Mouse (Mus musculus) MEL (cell line): ENCODE measurements around the gene Loxl3. TPM values are rescaled to one million over a fixed set of nuclear protein-coding genes. Genes with fewer than 3 reads are reported as not detected.

Experiments used
- DNase-seq: peaks from one replicate; pipeline ENCODE4 v3.0.0; 2011; ENCODE audit warnings: low read depth, low spot score
- H3K27ac ChIP-seq: 2 replicates; pipeline ENCODE4 v1.5.1; 2012; ENCODE audit warnings: low read depth, mild to moderate bottlenecking, control low read depth, low read length, moderate library complexity; ENCODE audit not compliant: control insufficient read depth
- H3K27me3 ChIP-seq, 2 experiments: fragments of 150-350 bp in 1 of 2; sonication (generic) in 1 of 2; 2 replicates each; pipeline ENCODE4 v1.6.1; 2012; ENCODE audit warnings: low read length in 2 of 2, mild to moderate bottlenecking in 2 of 2, improper control_type of control experiment in 1 of 2, moderate library complexity in 1 of 2; ENCODE audit not compliant: insufficient read depth in 2 of 2, control insufficient read depth in 1 of 2
- H3K36me3 ChIP-seq, 2 experiments: 2 replicates each; pipeline ENCODE4 v1.6.1; 2012 to 2014; ENCODE audit warnings: low read length in 2 of 2, improper control_type of control experiment in 1 of 2, inconsistent platforms in 1 of 2, mild to moderate bottlenecking in 1 of 2; ENCODE audit not compliant: insufficient read depth in 2 of 2, control insufficient read depth in 1 of 2
- H3K4me1 ChIP-seq, 2 experiments: fragments of 150-350 bp in 1 of 2; sonication (generic) in 1 of 2; 2 replicates each; pipeline ENCODE4 v1.6.1; 2012; ENCODE audit warnings: low read length in 2 of 2, improper control_type of control experiment in 1 of 2, mild to moderate bottlenecking in 1 of 2; ENCODE audit not compliant: insufficient read depth in 2 of 2, control insufficient read depth in 1 of 2
- H3K4me3 ChIP-seq, 2 experiments: fragments of 150-350 bp in 1 of 2; sonication (generic) in 1 of 2; 2 replicates each; pipeline ENCODE4 v1.5.1; 2012; ENCODE audit warnings: low read depth in 2 of 2, low read length in 2 of 2, mild to moderate bottlenecking in 2 of 2, moderate library complexity in 2 of 2, control low read depth in 1 of 2, improper control_type of control experiment in 1 of 2; ENCODE audit not compliant: control insufficient read depth in 1 of 2, insufficient read depth in 1 of 2
- H3K79me2 ChIP-seq: 2 replicates; pipeline ENCODE4 v1.6.1; 2012; ENCODE audit warnings: mild to moderate bottlenecking, low read length, moderate library complexity; ENCODE audit not compliant: control insufficient read depth, poor library complexity, insufficient read depth
- H3K9ac ChIP-seq: 2 replicates; pipeline ENCODE4 v1.6.1; 2012; ENCODE audit warnings: low read depth, mild to moderate bottlenecking, control low read depth, low read length, moderate library complexity; ENCODE audit not compliant: control insufficient read depth, poor library complexity, severe bottlenecking
- H3K9me3 ChIP-seq: fragments of 150-350 bp; sonication (generic); replicated peaks from 2 replicates; pipeline ENCODE4 v1.6.1; 2012; ENCODE audit warnings: mild to moderate bottlenecking, low read length, improper control_type of control experiment, moderate library complexity; ENCODE audit not compliant: insufficient read depth
- BHLHE40 ChIP-seq: IDR thresholded peaks from 2 replicates; pipeline ENCODE4 v1.6.1; 2012; ENCODE audit warnings: low read depth, mild to moderate bottlenecking, inconsistent platforms, low read length, improper control_type of control experiment, borderline replicate concordance
- CHD1 ChIP-seq: IDR thresholded peaks from 2 replicates; pipeline ENCODE4 v1.6.1; 2012; ENCODE audit warnings: low read depth, mild to moderate bottlenecking, inconsistent platforms, low read length, improper control_type of control experiment
- CHD2 ChIP-seq: IDR thresholded peaks from 2 replicates; pipeline ENCODE4 v1.6.1; 2011; ENCODE audit warnings: low read length, improper control_type of control experiment
- CTCF ChIP-seq, 3 experiments: IDR thresholded peaks in 2 of 3; conservative IDR thresholded peaks in 1 of 3; 2 replicates each; pipeline ENCODE4 v1.5.1; 2011 to 2012; ENCODE audit warnings: low read length in 3 of 3, low read depth in 2 of 3, mild to moderate bottlenecking in 2 of 3, improper control_type of control experiment in 1 of 3, inconsistent platforms in 1 of 3, mixed read lengths in 1 of 3, moderate library complexity in 1 of 3; ENCODE audit not compliant: control insufficient read depth in 1 of 3, insufficient read depth in 1 of 3, poor library complexity in 1 of 3, severe bottlenecking in 1 of 3
- E2F4 ChIP-seq: IDR thresholded peaks from 2 replicates; pipeline ENCODE4 v1.6.1; 2011; ENCODE audit warnings: low read depth, low read length, improper control_type of control experiment, borderline replicate concordance
- EP300 ChIP-seq, 2 experiments: IDR thresholded peaks; 2 replicates each; pipeline ENCODE4 v1.6.1; 2011; ENCODE audit warnings: improper control_type of control experiment in 2 of 2, low read length in 2 of 2, low read depth in 1 of 2, mild to moderate bottlenecking in 1 of 2
- ETS1 ChIP-seq: IDR thresholded peaks from 2 replicates; pipeline ENCODE4 v1.6.1; 2012; ENCODE audit warnings: low read depth, mild to moderate bottlenecking, inconsistent platforms, low read length, improper control_type of control experiment, moderate library complexity
- GABPA ChIP-seq: IDR thresholded peaks from 2 replicates; pipeline ENCODE4 v1.6.1; 2012; ENCODE audit warnings: low read depth, mild to moderate bottlenecking, inconsistent platforms, low read length, improper control_type of control experiment, moderate library complexity
- GATA1 ChIP-seq: IDR thresholded peaks from 2 replicates; pipeline ENCODE4 v1.6.1; 2011; ENCODE audit warnings: low read depth, low read length, improper control_type of control experiment
- HCFC1 ChIP-seq: IDR thresholded peaks from 2 replicates; pipeline ENCODE4 v1.6.1; 2012; ENCODE audit warnings: low read depth, mild to moderate bottlenecking, inconsistent platforms, low read length, improper control_type of control experiment, moderate library complexity
- JUND ChIP-seq: IDR thresholded peaks from 2 replicates; pipeline ENCODE4 v1.6.1; 2011; ENCODE audit warnings: low read depth, mild to moderate bottlenecking, improper control_type of control experiment, low read length
- KAT2A ChIP-seq: conservative IDR thresholded peaks from 2 replicates; pipeline ENCODE4 v1.6.1; 2012; ENCODE audit warnings: low read depth, low read length, improper control_type of control experiment, inconsistent platforms
- MAFK ChIP-seq: IDR thresholded peaks from 2 replicates; pipeline ENCODE4 v1.6.1; 2011; ENCODE audit warnings: low read depth, mild to moderate bottlenecking, low read length, improper control_type of control experiment, borderline replicate concordance
- MXI1 ChIP-seq: IDR thresholded peaks from 2 replicates; pipeline ENCODE4 v1.6.1; 2011; ENCODE audit warnings: mild to moderate bottlenecking, low read depth, low read length, improper control_type of control experiment
- MYC ChIP-seq: IDR thresholded peaks from 2 replicates; pipeline ENCODE4 v1.6.1; 2011; ENCODE audit warnings: low read depth, mild to moderate bottlenecking, low read length, improper control_type of control experiment, moderate library complexity
- NRF1 ChIP-seq: IDR thresholded peaks from 2 replicates; pipeline ENCODE4 v1.6.1; 2014; ENCODE audit warnings: low read depth, mild to moderate bottlenecking, inconsistent platforms, low read length, improper control_type of control experiment, moderate library complexity; ENCODE audit not compliant: poor library complexity, insufficient read depth, severe bottlenecking
- POLR2A ChIP-seq, 2 experiments: IDR thresholded peaks; 2 replicates each; pipeline ENCODE4 v1.6.1; 2011 to 2012; ENCODE audit warnings: low read length in 2 of 2, mild to moderate bottlenecking in 2 of 2, control low read depth in 1 of 2, improper control_type of control experiment in 1 of 2, low read depth in 1 of 2, moderate library complexity in 1 of 2; ENCODE audit not compliant: control insufficient read depth in 1 of 2, insufficient read depth in 1 of 2, poor library complexity in 1 of 2
- POLR2AphosphoS2 ChIP-seq: IDR thresholded peaks from 2 replicates; pipeline ENCODE4 v1.6.1; 2011; ENCODE audit warnings: low read length, improper control_type of control experiment
- POLR2AphosphoS5 ChIP-seq: IDR thresholded peaks from 2 replicates; pipeline ENCODE4 v1.6.1; 2012; ENCODE audit warnings: low read depth, borderline replicate concordance, mild to moderate bottlenecking, inconsistent platforms, low read length, moderate library complexity, mixed read lengths
- RCOR1 ChIP-seq: IDR thresholded peaks from 2 replicates; pipeline ENCODE4 v1.6.1; 2012; ENCODE audit warnings: low read depth, mild to moderate bottlenecking, inconsistent platforms, low read length, improper control_type of control experiment
- SIN3A ChIP-seq: IDR thresholded peaks from 2 replicates; pipeline ENCODE4 v1.6.1; 2012; ENCODE audit warnings: low read length, improper control_type of control experiment, inconsistent platforms
- SMC3 ChIP-seq: IDR thresholded peaks from 2 replicates; pipeline ENCODE4 v1.6.1; 2011; ENCODE audit warnings: low read depth, low read length, improper control_type of control experiment
- TBP ChIP-seq: IDR thresholded peaks from 2 replicates; pipeline ENCODE4 v1.8.0; 2011; ENCODE audit warnings: low read depth, low read length, improper control_type of control experiment
- TCF12 ChIP-seq: IDR thresholded peaks from 2 replicates; pipeline ENCODE4 v1.6.1; 2014; ENCODE audit warnings: low read depth, mild to moderate bottlenecking, inconsistent platforms, low read length, improper control_type of control experiment, moderate library complexity
- UBTF ChIP-seq: IDR thresholded peaks from 2 replicates; pipeline ENCODE4 v1.6.1; 2012; ENCODE audit warnings: low read depth, mild to moderate bottlenecking, inconsistent platforms, low read length, improper control_type of control experiment, moderate library complexity, borderline replicate concordance; ENCODE audit not compliant: insufficient read depth
- USF1 ChIP-seq: IDR thresholded peaks from 2 replicates; pipeline ENCODE4 v1.6.1; 2014; ENCODE audit warnings: low read depth, mild to moderate bottlenecking, inconsistent platforms, low read length, improper control_type of control experiment, moderate library complexity
- USF2 ChIP-seq, 2 experiments: IDR thresholded peaks; 2 replicates each; pipeline ENCODE4 v1.6.1; 2011 to 2012; ENCODE audit warnings: improper control_type of control experiment in 2 of 2, low read length in 2 of 2, borderline replicate concordance in 1 of 2, inconsistent platforms in 1 of 2, low read depth in 1 of 2, mild to moderate bottlenecking in 1 of 2; ENCODE audit not compliant: insufficient read depth in 1 of 2
- ZKSCAN1 ChIP-seq: IDR thresholded peaks from 2 replicates; pipeline ENCODE4 v1.6.1; 2012; ENCODE audit warnings: low read depth, mild to moderate bottlenecking, inconsistent platforms, low read length, improper control_type of control experiment, moderate library complexity
- polyA plus RNA-seq, 2 experiments: library from polyadenylated mRNA; stranded (reverse) in 1 of 2; unstranded in 1 of 2; fragments of >175 nt in 1 of 2; fragments of >200 nt in 1 of 2; gene quantifications; 2 replicates each; pipeline versions ENCODE4 v1.2.1 to v1.2.4; 2012; ENCODE audit warnings: low replicate concordance in 2 of 2, low read depth in 1 of 2; ENCODE audit not compliant: insufficient read length in 2 of 2, insufficient read depth in 1 of 2, missing spikeins in 1 of 2
- total RNA-seq: library from RNA; depleted of rRNA; stranded (reverse); fragments of 300-350 nt; gene quantifications from 2 replicates; pipeline ENCODE4 v1.2.3, GENCODE M21; 2012

Gene Loxl3
- total and polyA plus RNA-seq, 3 experiments, result 0.77 to 1.0 TPM; not detected in 1

- Histone ChIP-seq H3K9me3 (no peaks in the 10 kb centered on the region), H3K4me1 (0 out of 4 replicates have a peak, but pooled peaks cover 0 to 3% of the 10 kb centered on the region in 2 experiments), H3K36me3 (peaks cover 0 to 2% of the 10 kb centered on the region in 2 experiments; a peak in 1 of 4 replicates), H3K4me3 (no peak overlapping the region), H3K27me3 (no peaks in the 10 kb centered on the region), H3K9ac (no peak overlapping the region), H3K27ac (no peak overlapping the region), H3K79me2 (no peaks in the 10 kb centered on the region)
- TF ChIP-seq ETS1 (no peak), USF2 (IDR thresholded peaks at IDR 0.05; ENCODE audit: borderline replicate concordance in 1 of 2, insufficient read depth in 1 of 2, low read depth in 1 of 2, low read length in 2 of 2) (no peak), TCF12 (no peak), E2F4 (no peak), USF1 (no peak), GATA1 (no peak), CHD2 (no peak), POLR2AphosphoS5 (no peak), BHLHE40 (no peak), MYC (no peak), SIN3A (no peak), KAT2A (no peak), POLR2A (IDR thresholded peaks at IDR 0.05; ENCODE audit: control insufficient read depth in 1 of 2, insufficient read depth in 1 of 2, low read depth in 1 of 2, low read length in 2 of 2, poor library complexity in 1 of 2) (no peak)
- DNase-seq, result no peak
Observed at GRCm38 (mm10) chr6:83043561-83043960, 9.6 kb downstream of the Loxl3 start.

GRCm38 (mm10) chr6:83043993-83044392 lies 10.0 kb downstream of the Loxl3 start:
- H3K4me1 ChIP-seq, result 0 out of 4 replicates have a peak, but pooled peaks cover 0 to 3% of the 10 kb centered on the region in 2 experiments
- H3K79me2 ChIP-seq, result no peaks in the 10 kb centered on the region
- no peak overlapping the region for H3K9ac ChIP-seq
- no peak overlapping the region for H3K27ac ChIP-seq
- no peak for TF ChIP-seq MAFK
- no peak for TF ChIP-seq EP300 (IDR thresholded peaks at IDR 0.05; ENCODE audit: low read depth in 1 of 2, low read length in 2 of 2)
- no peak for TF ChIP-seq JUND
- TF ChIP-seq POLR2AphosphoS5, result no peak
- TF ChIP-seq MXI1, result no peak
- TF ChIP-seq GABPA, result no peak
- TF ChIP-seq SMC3, result no peak
- no peak for TF ChIP-seq E2F4
- TF ChIP-seq NRF1, result no peak
- no peak for TF ChIP-seq UBTF
- TF ChIP-seq MYC, result no peak
- TF ChIP-seq RCOR1, result no peak
- TF ChIP-seq ZKSCAN1, result no peak
- TF ChIP-seq POLR2AphosphoS2, result no peak
- TF ChIP-seq CTCF (IDR thresholded peaks at IDR 0.05 in 2 of 3, conservative IDR thresholded peaks at IDR 0.05 in 1 of 3; ENCODE audit: control insufficient read depth in 1 of 3, insufficient read depth in 1 of 3, low read depth in 2 of 3, low read length in 3 of 3, poor library complexity in 1 of 3, severe bottlenecking in 1 of 3), result no peak
- no peak for TF ChIP-seq ETS1
- TF ChIP-seq KAT2A, result no peak
- TF ChIP-seq TBP, result no peak
- TF ChIP-seq HCFC1, result no peak
- TF ChIP-seq CHD1, result no peak
- DNase-seq, result no peak
- no peaks in the 10 kb centered on the region for H3K9me3 ChIP-seq
- H3K27me3 ChIP-seq, result no peaks in the 10 kb centered on the region
- no peak overlapping the region for H3K4me3 ChIP-seq
- H3K36me3 ChIP-seq, result peaks cover 0 to 2% of the 10 kb centered on the region in 2 experiments; a peak in 1 of 4 replicates
